Comparison of ENCODE assay signal across 11 mouse cellular contexts in genomic region chr14:24902870-24903269, GRCm38 (mm10).
DNase-seq lines count a peak whose midpoint lies in the region; ATAC-seq and TF ChIP-seq lines count a peak whose summit lies in the region.
"Had no signal": no experiment of that assay in that cellular context is flagged by ENCODE, and none has a peak within 500 bp of the region (broad histone marks: within the 10 kb centered on the region; RNA-seq: fewer than 3 reads in every experiment).

No protein-coding gene starts in this region.

- H3K4me2 ChIP-seq in kidney, embryonic 16.5 days (replicated peaks; ENCODE audit: low read depth, low read length) = no peak overlapping the region
- H3K4me2 ChIP-seq: liver, embryonic 15.5 days had no signal

- TF ChIP-seq POLR2A in kidney, adult 2 months (IDR thresholded peaks at IDR 0.05; ENCODE audit: low read depth, low read length) = no peak
- no peak for TF ChIP-seq POLR2A in brain, embryonic 14.5 days (IDR thresholded peaks at IDR 0.05; ENCODE audit: borderline replicate concordance, extremely low read depth, insufficient read depth, insufficient read length, poor library complexity, severe bottlenecking)
- no peak for TF ChIP-seq POLR2A in thymus, adult 2 months (IDR thresholded peaks at IDR 0.05; ENCODE audit: control insufficient read depth, extremely low read depth, insufficient read depth, low read length, poor library complexity)

- no peaks in the 10 kb centered on the region for H3K27me3 ChIP-seq in kidney, adult 2 months (replicated peaks; ENCODE audit: control insufficient read depth, insufficient read depth, low read length)
- no peaks in the 10 kb centered on the region for H3K27me3 ChIP-seq in kidney, embryonic 16.5 days (ENCODE audit: insufficient read depth, low read length)
- no peaks in the 10 kb centered on the region for H3K27me3 ChIP-seq in thymus, adult 2 months (ENCODE audit: control insufficient read depth, insufficient read depth, low read length)
- H3K27me3 ChIP-seq: liver, embryonic 15.5 days; Patski had no signal

- H3K4me3 ChIP-seq in kidney, adult 2 months (ENCODE audit: insufficient read depth, low read depth, low read length) = no peak overlapping the region
- H3K4me3 ChIP-seq in kidney, embryonic 16.5 days (ENCODE audit: low read length) = no peak overlapping the region
- no peak overlapping the region for H3K4me3 ChIP-seq in thymus, adult 2 months (ENCODE audit: control insufficient read depth, insufficient read depth, low read length)
- H3K4me3 ChIP-seq: erythroblast, embryonic 14.5 days; liver, embryonic 15.5 days had no signal

- no peaks in the 10 kb centered on the region for H3K9me3 ChIP-seq in kidney, embryonic 16.5 days (ENCODE audit: low read length)
- H3K9me3 ChIP-seq: liver, embryonic 15.5 days had no signal

- TF ChIP-seq CTCF in kidney, adult 2 months (conservative IDR thresholded peaks at IDR 0.05; ENCODE audit: insufficient read depth, insufficient read length, low read depth, low read length) = no peak; the same call in 1 of the 2 replicates
- TF ChIP-seq CTCF in brain, embryonic 14.5 days (IDR thresholded peaks at IDR 0.05; ENCODE audit: borderline replicate concordance, extremely low read depth, insufficient read depth, insufficient read length) = peak; percentile 17; the same call in 1 of the 2 replicates
- TF ChIP-seq CTCF in thymus, adult 2 months (IDR thresholded peaks at IDR 0.05; ENCODE audit: borderline replicate concordance, control insufficient read depth, extremely low read depth, insufficient read depth, low read length, poor library complexity) = no peak

- WGBS in kidney, adult 2 months = 8% methylated on average over 3 of the region's 4 CpGs
- WGBS in kidney, embryonic 16.5 days = 11% methylated on average over 3 of the region's 4 CpGs
- WGBS in thymus, adult 2 months = 48% methylated on average over 4 of the region's 4 CpGs

- H3K9ac ChIP-seq in kidney, embryonic 16.5 days (replicated peaks; ENCODE audit: low read length) = no peak overlapping the region
- H3K9ac ChIP-seq: liver, embryonic 15.5 days had no signal

- ATAC-seq in kidney, embryonic 16.5 days (ENCODE audit: low FRiP score, low TSS enrichment) = no peak
- ATAC-seq: Patski had no signal

- intact Hi-C loops in heart, postnatal 25 days (cut with DNase I) = loop anchor here (5.0 to 10.0 kb wide), 3 partner anchors 126 to 662 kb away; partner anchors contain the start of gene Zmiz1

- H3K4me1 ChIP-seq in kidney, adult 2 months (ENCODE audit: control insufficient read depth, insufficient read depth, low read length) = no peaks in the 10 kb centered on the region
- no peaks in the 10 kb centered on the region for H3K4me1 ChIP-seq in kidney, embryonic 16.5 days (ENCODE audit: insufficient read depth, low read length)
- no peaks in the 10 kb centered on the region for H3K4me1 ChIP-seq in thymus, adult 2 months (replicated peaks; ENCODE audit: control insufficient read depth, insufficient read depth, low read length)
- H3K4me1 ChIP-seq: liver, embryonic 15.5 days had no signal

- no peak overlapping the region for H3K27ac ChIP-seq in kidney, adult 2 months (ENCODE audit: insufficient read depth, low read depth, low read length)
- H3K27ac ChIP-seq in kidney, embryonic 16.5 days (ENCODE audit: low read length) = no peak overlapping the region
- H3K27ac ChIP-seq in thymus, adult 2 months (ENCODE audit: control insufficient read depth, insufficient read depth, low read length) = no peak overlapping the region
- H3K27ac ChIP-seq: liver, embryonic 15.5 days had no signal

- H3K36me3 ChIP-seq in kidney, adult 2 months (ENCODE audit: control insufficient read depth, insufficient read depth, low read length) = no peaks in the 10 kb centered on the region
- no peaks in the 10 kb centered on the region for H3K36me3 ChIP-seq in kidney, embryonic 16.5 days (ENCODE audit: insufficient read depth, low read length)
- H3K36me3 ChIP-seq in thymus, adult 2 months (ENCODE audit: control insufficient read depth, insufficient read depth, low read length) = no peaks in the 10 kb centered on the region
- H3K36me3 ChIP-seq: liver, embryonic 15.5 days had no signal

- DNase-seq in kidney, adult 2 months = peak; percentile 22
- DNase-seq in brain, embryonic 14.5 days (ENCODE audit: low read depth) = peak; percentile 46
- peak; percentile 28 to 50 for DNase-seq in cerebellum, postnatal 36 days
- peak; percentile 49 for DNase-seq in heart, postnatal 25 days (ENCODE audit: low spot score)
- no peak for DNase-seq in thymus, adult 2 months
- DNase-seq in spleen, adult 12 weeks (ENCODE audit: low spot score) = no peak
- no peak for DNase-seq in thymus, postnatal 25 days

Comparison
In these comparisons a context has a peak if more than half of its experiments do, and no peak if none do; other contexts are left out.
1. DNase-seq: peak in kidney, adult 2 months (single experiment), brain, embryonic 14.5 days (single experiment), cerebellum, postnatal 36 days (2 of 2) and heart, postnatal 25 days (single experiment); none in thymus, adult 2 months (single experiment), spleen, adult 12 weeks (single experiment) and thymus, postnatal 25 days (single experiment).